Mouse (Mus musculus) thymus, adult 2 months (tissue): ENCODE data around the gene Ripor3.

Experiments
- CTCF ChIP-seq: fragments of 200-500 bp; IDR thresholded peaks from 2 replicates; pipeline ENCODE4 v1.5.1; 2012; ENCODE audit warnings: mild to moderate bottlenecking, control low read depth, low read length, moderate library complexity, borderline replicate concordance; ENCODE audit not compliant: control insufficient read depth, poor library complexity, insufficient read depth; ENCODE audit errors: extremely low read depth
- POLR2A ChIP-seq: fragments of 200-500 bp; IDR thresholded peaks from 2 replicates; pipeline ENCODE4 v1.6.1; 2012; ENCODE audit warnings: mild to moderate bottlenecking, low read length, control low read depth, moderate library complexity; ENCODE audit not compliant: control insufficient read depth, poor library complexity, insufficient read depth; ENCODE audit errors: extremely low read depth

DNA sequence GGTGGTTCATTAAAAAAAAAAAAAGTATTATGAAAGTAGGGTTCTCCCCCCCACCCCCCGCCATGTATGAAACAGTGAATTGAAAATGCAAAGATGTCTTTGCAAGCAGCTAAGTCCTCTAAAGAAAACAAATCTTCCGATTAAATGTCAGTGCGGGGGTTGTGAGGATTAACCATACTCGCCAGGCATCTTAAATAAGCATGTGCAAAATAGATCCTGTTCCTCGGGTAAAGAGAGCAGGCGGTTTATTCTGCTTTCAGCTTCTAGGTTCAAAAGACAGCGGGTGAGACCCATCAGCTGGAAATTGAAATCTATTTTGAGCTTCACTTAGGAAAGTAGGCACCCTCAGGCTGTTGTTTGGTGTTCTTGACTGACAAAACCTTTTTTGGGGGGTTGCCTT, 77.0 kb downstream of the Ripor3 start:
- TF ChIP-seq CTCF (no peak), POLR2A (no peak)
